Mouse (Mus musculus) T-helper 2 cell (primary cell): Measurements from ENCODE around the gene Agt.

Source experiments
- in situ Hi-C: fragments of 300-600 bp; cut with MboI, MseI; formaldehyde crosslinking; loops from one replicate; pipeline ENCODE4 v1.15.1; 2025; ENCODE audit warnings: high pct_unique_total_duplicates

The Agt gene

GRCm38 (mm10) chr8:124555113-124555750, 14.3 kb downstream of the Agt start:
- in situ Hi-C loops: no loop called here

GRCm38 (mm10) chr8:124551011-124551661, 18.4 kb downstream of the Agt start:
- in situ Hi-C loops: no loop called here

- in situ Hi-C loops: no loop called here
Measured at GRCm38 (mm10) chr8:124548187-124548586, 21.3 kb downstream of the Agt start.

- in situ Hi-C loops: no loop called here
Measured at GRCm38 (mm10) chr8:124547269-124547668, 22.2 kb downstream of the Agt start.

- in situ Hi-C loops: no loop called here
Measured at GRCm38 (mm10) chr8:124546815-124547214, 22.7 kb downstream of the Agt start.

GRCm38 (mm10) chr8:124546371-124546770, 23.1 kb downstream of the Agt start:
- in situ Hi-C loops: no loop called here

GRCm38 (mm10) chr8:124543272-124543671, 26.2 kb downstream of the Agt start:
- in situ Hi-C loops: no loop called here

GRCm38 (mm10) chr8:124542001-124542400, 27.5 kb downstream of the Agt start:
- in situ Hi-C loops: no loop called here

- in situ Hi-C loops: no loop called here
Measured at GRCm38 (mm10) chr8:124540906-124541305, 28.6 kb downstream of the Agt start.

GRCm38 (mm10) chr8:124535451-124535850, 34.1 kb downstream of the Agt start:
- in situ Hi-C loops: no loop called here

- in situ Hi-C loops: no loop called here
Measured at GRCm38 (mm10) chr8:124532626-124533025, 36.9 kb downstream of the Agt start.

- in situ Hi-C loops: no loop called here
Measured at GRCm38 (mm10) chr8:124530996-124531395, 38.5 kb downstream of the Agt start.

- in situ Hi-C loops: no loop called here
Measured at GRCm38 (mm10) chr8:124530556-124530955, 39.0 kb downstream of the Agt start.

GRCm38 (mm10) chr8:124530076-124530475, 39.4 kb downstream of the Agt start:
- in situ Hi-C loops: no loop called here

GRCm38 (mm10) chr8:124526261-124526660, 43.2 kb downstream of the Agt start:
- in situ Hi-C loops: no loop called here

- in situ Hi-C loops: no loop called here
Measured at GRCm38 (mm10) chr8:124521946-124522345, 47.6 kb downstream of the Agt start.

GRCm38 (mm10) chr8:124520249-124521080, 49.0 kb downstream of the Agt start, which contains the start of gene Cog2:
Gene Cog2 (plus strand): TSS chr8:124520767.
- in situ Hi-C loops: no loop called here

- in situ Hi-C loops: no loop called here
Measured at GRCm38 (mm10) chr8:124517142-124517541, 52.4 kb downstream of the Agt start.

GRCm38 (mm10) chr8:124516525-124516924, 53.0 kb downstream of the Agt start:
- in situ Hi-C loops: no loop called here

- in situ Hi-C loops: no loop called here
Measured at GRCm38 (mm10) chr8:124516039-124516438, 53.5 kb downstream of the Agt start.

- in situ Hi-C loops: no loop called here
Measured at GRCm38 (mm10) chr8:124509156-124509555, 60.4 kb downstream of the Agt start.

- in situ Hi-C loops: no loop called here
Measured at GRCm38 (mm10) chr8:124508321-124508695, 61.2 kb downstream of the Agt start.
